Mouse (Mus musculus) spleen, adult 2 months (tissue): Measurements from ENCODE around the gene Ankrd42. TPM values are rescaled to one million over a fixed set of nuclear protein-coding genes. Genes with fewer than 3 reads are reported as not detected.

ENCODE experiments used
- DNase-seq, 2 experiments: peaks; one replicate each; pipeline versions ENCODE4 v3.0.0 to v3.0.0-alpha.2; 2012 to 2021; ENCODE audit warnings: low spot score in 2 of 2, low read depth in 1 of 2
- H3K27ac ChIP-seq: fragments of 200-500 bp; 2 replicates; pipeline ENCODE4 v1.5.1; 2012; ENCODE audit warnings: low read length, inconsistent platforms; ENCODE audit not compliant: insufficient read depth
- H3K27me3 ChIP-seq: fragments of 200-500 bp; 2 replicates; pipeline ENCODE4 v1.6.1; 2012; ENCODE audit warnings: mild to moderate bottlenecking, moderate library complexity, low read length, inconsistent platforms; ENCODE audit not compliant: control insufficient read depth, insufficient read depth
- H3K36me3 ChIP-seq: fragments of 200-500 bp; 2 replicates; pipeline ENCODE4 v1.6.1; 2012; ENCODE audit warnings: mild to moderate bottlenecking, low read length, inconsistent platforms; ENCODE audit not compliant: control insufficient read depth, insufficient read depth
- H3K4me1 ChIP-seq: fragments of 200-500 bp; 2 replicates; pipeline ENCODE4 v1.6.1; 2011; ENCODE audit warnings: inconsistent platforms; ENCODE audit not compliant: control insufficient read depth, insufficient read depth, insufficient read length
- H3K4me3 ChIP-seq: fragments of 200-500 bp; 2 replicates; pipeline ENCODE4 v1.5.1; 2011; ENCODE audit warnings: mild to moderate bottlenecking, inconsistent platforms; ENCODE audit not compliant: insufficient read depth, insufficient read length; ENCODE audit errors: extremely low read depth
- CTCF ChIP-seq: fragments of 200-500 bp; IDR thresholded peaks from 2 replicates; pipeline ENCODE4 v1.5.1; 2011; ENCODE audit warnings: mild to moderate bottlenecking, inconsistent platforms; ENCODE audit not compliant: insufficient read depth, insufficient read length, insufficient replicate concordance; ENCODE audit errors: extremely low read depth
- POLR2A ChIP-seq: fragments of 200-500 bp; IDR thresholded peaks from 2 replicates; pipeline ENCODE4 v1.6.1; 2011; ENCODE audit warnings: low read depth, low read length, inconsistent platforms
- WGBS: fragments of 180-500 bp; shearing (Covaris S2); methylation state at CpG from one replicate; pipeline ENCODE4 v1.1.7; 2018; 5-methylcytosine and 5-hydroxymethylcytosine counted together
- polyA plus RNA-seq: library from polyadenylated mRNA; depleted of rRNA; stranded (reverse); fragments of >200 nt; gene quantifications from 2 replicates; pipeline ENCODE4 v1.2.3, GENCODE M21; 2012

The Ankrd42 gene
- polyA plus RNA-seq, 1 experiment = 0.22 TPM

DNA sequence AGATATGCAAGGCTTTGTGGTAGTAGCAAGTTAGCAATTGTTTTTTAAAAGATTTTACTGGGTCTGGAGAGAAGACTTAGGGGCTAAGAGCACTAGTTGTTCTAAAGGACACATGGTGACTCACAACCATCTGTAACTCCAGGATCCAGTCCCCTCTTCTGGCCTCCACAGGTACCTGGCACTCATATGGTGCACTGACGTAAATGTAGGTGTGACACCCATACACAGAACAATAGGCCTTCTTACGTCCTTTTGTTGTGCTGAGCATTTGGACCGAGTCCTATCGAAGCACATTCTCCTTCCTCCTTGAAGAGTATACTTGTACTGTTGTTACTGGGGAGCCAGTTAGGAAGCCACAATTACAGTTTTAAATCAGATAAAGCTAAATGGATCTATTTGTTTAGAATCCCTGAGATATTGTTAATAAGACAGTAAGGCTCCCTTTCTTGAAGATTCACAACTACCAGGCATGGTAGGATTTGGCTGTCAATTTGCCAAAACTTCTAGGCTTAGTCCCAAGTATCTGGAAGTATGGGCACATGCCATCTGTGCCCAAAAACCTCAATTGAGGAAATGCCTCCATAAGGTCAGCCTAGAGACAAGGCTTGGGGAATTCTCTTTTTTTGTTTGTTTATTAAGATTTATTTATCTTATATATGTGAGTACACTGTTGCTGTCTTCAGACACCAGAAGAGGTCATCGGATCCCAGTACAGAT is 56.3 kb downstream of the Ankrd42 start:
- WGBS = 94% methylated on average over 5 of the region's 5 CpGs
- TF ChIP-seq POLR2A (no peak), CTCF (no peak)
- no peak for DNase-seq
- Histone ChIP-seq H3K4me1 (no peaks in the 10 kb centered on the region), H3K4me3 (no peak overlapping the region), H3K27ac (no peak overlapping the region), H3K36me3 (no peaks in the 10 kb centered on the region; the same call in 1 of the 2 replicates), H3K27me3 (no peaks in the 10 kb centered on the region)

DNA sequence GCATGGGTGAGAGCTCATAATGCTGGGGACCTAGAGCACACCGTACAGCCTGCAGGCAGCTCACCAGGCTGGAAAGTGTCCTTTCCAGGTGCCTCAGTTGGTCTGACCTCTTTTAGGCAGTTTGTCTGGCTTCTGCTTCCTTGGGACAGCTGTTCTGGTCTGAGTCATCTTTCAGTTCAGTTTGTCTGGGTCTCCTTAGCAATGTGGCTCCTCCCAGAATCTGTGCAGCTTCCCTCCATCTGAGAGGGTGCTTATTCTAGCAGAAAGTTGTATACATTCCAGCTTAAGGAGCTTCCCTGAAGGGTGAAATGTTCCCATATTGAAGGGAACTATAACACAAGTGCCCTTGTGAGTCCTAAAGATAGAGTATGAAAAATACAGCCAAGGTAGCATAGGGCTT is 70.2 kb downstream of the Ankrd42 start:
- Histone ChIP-seq H3K4me1 (no peaks in the 10 kb centered on the region), H3K27me3 (no peaks in the 10 kb centered on the region), H3K36me3 (0 out of 2 replicates have a peak, but pooled peaks cover 3% of the 10 kb centered on the region), H3K4me3 (no peak overlapping the region), H3K27ac (no peak overlapping the region)
- DNase-seq = no peak
- TF ChIP-seq CTCF (no peak), POLR2A (no peak)
- 96% methylated on average over 1 of the region's 1 CpGs for WGBS

DNA sequence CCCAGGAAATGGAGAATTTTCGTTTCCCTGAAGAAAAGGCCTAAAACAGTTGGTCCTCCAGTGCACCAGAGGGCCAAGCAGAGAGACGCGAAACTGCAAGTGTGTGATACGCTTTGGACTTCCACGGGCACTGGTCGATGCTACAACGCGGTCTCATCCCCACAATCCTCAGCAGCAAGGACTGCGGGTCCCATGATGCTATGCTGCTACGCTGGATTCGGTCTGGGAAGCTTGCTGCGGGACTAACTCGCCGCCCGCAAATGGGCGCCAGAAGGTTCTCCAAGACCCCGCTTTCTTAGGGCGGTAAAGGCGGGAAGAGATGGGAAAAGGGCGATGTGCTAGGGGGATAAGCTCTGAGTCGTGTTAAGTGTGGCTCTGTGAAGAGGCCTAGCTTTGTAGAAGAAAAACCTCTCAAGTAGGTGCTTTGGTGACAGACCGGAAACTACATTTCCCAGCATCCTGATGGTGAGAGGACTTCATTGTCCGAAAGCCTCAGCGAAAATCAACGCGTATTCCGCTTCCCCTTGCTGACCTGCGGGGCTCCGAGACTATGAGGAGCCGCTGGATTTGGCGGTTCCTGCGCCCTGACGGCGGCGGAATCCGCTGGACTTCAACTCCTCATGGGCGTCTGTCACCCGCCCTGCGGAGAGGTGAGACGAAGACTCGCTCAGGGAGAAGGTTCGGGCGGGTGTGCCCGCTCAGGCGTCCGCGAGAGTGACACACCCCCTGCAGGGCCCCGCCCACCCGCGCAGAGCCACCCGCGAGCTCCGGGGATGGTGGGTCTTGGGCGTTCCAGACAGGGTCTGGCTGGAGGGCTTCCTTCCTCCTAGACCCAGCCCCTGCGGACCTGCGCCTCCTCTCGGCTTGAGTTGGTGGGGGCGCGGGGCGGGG is 75.7 kb downstream of the Ankrd42 start, which contains the start of gene Ccdc90b:
Gene Ccdc90b, plus strand, starts transcription at position 164 of the 891 bp plus-strand sequence.
- WGBS = 3% methylated on average over 60 of the region's 60 CpGs
- no peak; the same call in 1 of the 2 replicates for TF ChIP-seq POLR2A
- peak; percentile 25; the same call in 1 of the 2 replicates for TF ChIP-seq CTCF
- peak within 1 kb of the TSS; percentile 95 for H3K4me3 ChIP-seq
- H3K36me3 ChIP-seq = no peaks in the 10 kb centered on the region
- DNase-seq = peak; percentile 73 to 84
- H3K27me3 ChIP-seq = no peaks in the 10 kb centered on the region
- no peaks in the 10 kb centered on the region for H3K4me1 ChIP-seq
- peak within 1 kb of the TSS; percentile 83 for H3K27ac ChIP-seq

DNA sequence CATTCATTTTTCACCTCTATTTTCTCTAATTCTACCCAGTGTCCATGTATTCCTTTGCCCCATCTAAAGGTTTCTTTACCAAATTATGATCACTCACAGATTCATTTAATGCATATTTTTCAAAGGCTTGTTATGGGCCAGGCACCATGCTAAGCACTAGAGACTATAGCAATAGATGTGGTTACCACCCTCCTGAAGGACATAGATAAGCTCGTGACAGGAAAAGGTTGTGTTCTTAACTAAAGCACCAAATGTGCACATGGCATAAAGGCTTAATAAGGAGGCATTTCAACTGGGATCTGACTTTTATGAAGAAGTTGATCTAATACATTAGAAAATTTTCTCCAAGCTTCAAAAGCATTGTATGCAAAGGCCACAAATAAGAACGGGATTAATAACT is 78.2 kb downstream of the Ankrd42 start:
- no peak for DNase-seq
- Histone ChIP-seq H3K4me1 (no peaks in the 10 kb centered on the region), H3K27ac (no peak overlapping the region), H3K27me3 (no peaks in the 10 kb centered on the region), H3K4me3 (no peak overlapping the region), H3K36me3 (no peaks in the 10 kb centered on the region)
- 76% methylated on average over 2 of the region's 2 CpGs for WGBS
- TF ChIP-seq CTCF (no peak), POLR2A (no peak)

DNA sequence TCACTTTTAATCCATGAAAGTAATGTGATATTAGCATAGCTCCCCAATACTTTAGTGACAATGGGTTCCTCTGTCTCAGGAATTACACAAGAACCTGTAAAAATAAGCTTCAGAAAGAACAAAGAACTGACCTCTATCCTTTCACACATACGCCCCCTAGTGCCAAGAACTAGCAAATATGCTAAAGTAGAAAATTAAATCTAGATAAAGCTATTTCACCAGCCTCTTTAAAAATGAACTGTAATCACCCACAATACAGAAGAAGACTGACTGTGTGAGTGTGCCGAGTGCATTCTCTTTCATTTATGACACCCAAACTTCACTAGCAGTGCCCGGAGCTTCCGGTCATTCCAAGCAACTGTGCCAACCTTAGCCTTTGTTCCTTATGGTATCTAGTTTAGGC is 86.0 kb downstream of the Ankrd42 start:
- 47% methylated on average over 4 of the region's 4 CpGs for WGBS
- Histone ChIP-seq H3K36me3 (no peaks in the 10 kb centered on the region), H3K4me3 (no peak overlapping the region), H3K4me1 (no peaks in the 10 kb centered on the region), H3K27me3 (no peaks in the 10 kb centered on the region), H3K27ac (no peak overlapping the region)
- DNase-seq = no peak
- TF ChIP-seq CTCF (no peak), POLR2A (no peak)

DNA sequence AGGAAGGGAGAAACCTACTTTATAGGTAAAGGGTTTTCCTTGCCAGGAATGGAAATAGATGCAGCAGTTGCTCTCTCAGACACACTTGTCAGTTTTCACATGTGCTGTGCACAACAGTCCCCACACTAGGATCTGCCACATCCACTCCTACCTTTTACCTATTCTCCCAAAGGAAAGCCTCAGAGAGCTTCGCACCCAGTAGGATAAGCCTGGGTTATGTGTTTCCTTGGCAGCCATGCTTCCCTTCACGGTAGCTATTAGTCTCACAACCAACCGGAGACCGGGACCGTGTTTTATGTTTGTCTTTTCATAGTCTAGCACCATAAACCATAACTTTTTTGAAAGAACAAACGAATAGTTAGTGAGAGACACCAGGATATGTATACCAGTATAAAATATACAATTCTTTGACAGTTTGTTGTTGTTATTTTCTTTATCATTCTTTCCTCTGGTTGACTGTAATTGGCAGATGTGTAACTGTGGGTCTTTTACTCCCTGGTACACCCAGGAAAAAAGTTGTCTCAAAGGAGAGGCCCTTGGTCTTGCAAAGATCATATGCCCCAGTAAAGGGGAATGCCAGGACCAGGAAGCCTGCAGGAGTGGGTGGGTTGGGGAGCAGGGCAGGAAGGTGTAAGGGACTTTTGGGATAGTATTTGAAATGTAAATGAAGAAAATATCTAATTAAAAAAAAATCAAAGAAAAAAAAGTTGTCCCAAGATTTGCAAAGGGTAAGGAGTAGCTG is 86.5 kb downstream of the Ankrd42 start:
- H3K27me3 ChIP-seq = no peaks in the 10 kb centered on the region
- no peaks in the 10 kb centered on the region for H3K4me1 ChIP-seq
- WGBS = 89% methylated on average over 6 of the region's 6 CpGs
- no peak for TF ChIP-seq POLR2A
- no peak for TF ChIP-seq CTCF
- no peak for DNase-seq
- H3K4me3 ChIP-seq = no peak overlapping the region
- no peaks in the 10 kb centered on the region for H3K36me3 ChIP-seq
- no peak overlapping the region for H3K27ac ChIP-seq
